1 mouse cellular context compared by ENCODE assay signal in the genomic region with DNA sequence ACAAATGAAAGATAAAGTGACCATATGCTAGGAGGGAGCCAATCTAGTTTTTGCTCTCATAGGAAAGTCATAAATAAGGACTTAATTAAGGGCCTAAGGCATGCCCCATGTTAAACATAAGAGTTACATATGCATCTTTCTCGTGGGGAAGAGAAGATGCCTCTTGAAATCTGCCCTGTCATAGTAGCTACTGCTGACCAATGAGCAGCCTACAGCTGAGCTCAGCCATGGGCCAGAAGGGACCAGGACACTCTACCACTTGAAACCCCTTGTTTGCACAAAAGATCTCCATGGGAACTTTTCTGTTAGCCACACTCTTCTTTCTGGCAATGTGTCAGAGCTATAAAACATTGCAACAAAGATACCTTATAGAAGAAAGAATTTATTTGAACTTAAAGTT.
TF ChIP-seq lines count a peak whose summit lies in the region.

No protein-coding gene starts in this region.

TF ChIP-seq in CH12.LX, 34 proteins besides CTCF, POLR2A, EP300 and RAD21:
- TF ChIP-seq USF1 (IDR thresholded peaks at IDR 0.05; ENCODE audit: low read depth, low read length) (no peak), MEF2A (IDR thresholded peaks at IDR 0.05; ENCODE audit: borderline replicate concordance, low read depth, low read length) (no peak), MYC (IDR thresholded peaks at IDR 0.05; ENCODE audit: low read depth, low read length) (no peak), ZC3H11A (IDR thresholded peaks at IDR 0.05; ENCODE audit: low read depth, low read length) (no peak), MAFK (IDR thresholded peaks at IDR 0.05; ENCODE audit: insufficient replicate concordance, low read length) (no peak), IRF4 (IDR thresholded peaks at IDR 0.05; ENCODE audit: low read depth, low read length) (0 out of 2 replicates have a peak, but pooled peaks have one; percentile 34), NELFE (IDR thresholded peaks at IDR 0.05; ENCODE audit: low read depth, low read length) (no peak), JUN (IDR thresholded peaks at IDR 0.05; ENCODE audit: insufficient read depth, low read depth, low read length) (no peak)
